Mouse (Mus musculus) mature B cell (primary cell): ENCODE data around the gene Csnk2a2.

Source experiments
- in situ Hi-C: fragments of 300-500 bp; cut with MboI; formaldehyde crosslinking; loops from 2 replicates; pipeline ENCODE4 v1.14.3; 2019

Gene Csnk2a2

DNA sequence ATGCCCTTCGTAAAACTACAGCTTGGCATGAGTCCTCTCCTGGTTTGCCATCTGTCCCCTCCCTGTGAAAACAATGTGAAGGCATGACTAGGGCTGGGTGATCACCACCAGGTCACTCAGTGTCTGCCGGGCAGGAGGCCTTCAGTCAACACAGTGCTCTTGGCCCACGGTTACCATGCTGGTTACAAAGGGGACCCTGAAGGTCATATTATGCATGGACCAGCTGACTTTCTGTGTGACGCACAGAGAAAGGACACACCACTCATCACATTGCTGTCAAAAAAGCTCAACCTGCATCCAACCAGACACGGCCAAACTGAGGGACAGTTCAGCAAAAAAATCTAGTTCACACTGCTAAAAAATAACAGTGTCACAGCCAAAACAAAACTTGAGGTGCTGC lies at the start of gene Csnk2a2:
Gene Csnk2a2 (minus strand): TSS at position 34 of the 400 bp plus-strand sequence.
- in situ Hi-C loops = no loop called here

DNA sequence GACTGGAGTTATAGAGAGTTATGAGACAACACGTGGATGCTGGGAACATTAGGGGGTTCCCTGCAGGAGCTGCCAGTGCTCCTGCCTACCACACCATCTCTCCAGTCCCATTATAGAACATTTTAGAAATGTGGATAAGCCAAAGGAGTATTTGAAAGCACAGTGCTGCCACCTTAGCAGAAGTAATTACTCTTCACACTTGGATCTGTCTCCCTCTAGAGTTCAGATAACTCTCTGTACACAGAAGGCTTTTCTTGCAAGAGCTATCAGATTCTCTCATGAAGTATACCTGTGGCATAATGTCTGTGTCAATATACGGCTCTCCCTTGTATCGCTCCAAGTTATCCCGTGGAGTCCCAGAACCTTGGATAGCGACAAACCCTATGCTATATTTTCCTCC lies 49.6 kb upstream of the Csnk2a2 start:
- in situ Hi-C loops = no loop called here

DNA sequence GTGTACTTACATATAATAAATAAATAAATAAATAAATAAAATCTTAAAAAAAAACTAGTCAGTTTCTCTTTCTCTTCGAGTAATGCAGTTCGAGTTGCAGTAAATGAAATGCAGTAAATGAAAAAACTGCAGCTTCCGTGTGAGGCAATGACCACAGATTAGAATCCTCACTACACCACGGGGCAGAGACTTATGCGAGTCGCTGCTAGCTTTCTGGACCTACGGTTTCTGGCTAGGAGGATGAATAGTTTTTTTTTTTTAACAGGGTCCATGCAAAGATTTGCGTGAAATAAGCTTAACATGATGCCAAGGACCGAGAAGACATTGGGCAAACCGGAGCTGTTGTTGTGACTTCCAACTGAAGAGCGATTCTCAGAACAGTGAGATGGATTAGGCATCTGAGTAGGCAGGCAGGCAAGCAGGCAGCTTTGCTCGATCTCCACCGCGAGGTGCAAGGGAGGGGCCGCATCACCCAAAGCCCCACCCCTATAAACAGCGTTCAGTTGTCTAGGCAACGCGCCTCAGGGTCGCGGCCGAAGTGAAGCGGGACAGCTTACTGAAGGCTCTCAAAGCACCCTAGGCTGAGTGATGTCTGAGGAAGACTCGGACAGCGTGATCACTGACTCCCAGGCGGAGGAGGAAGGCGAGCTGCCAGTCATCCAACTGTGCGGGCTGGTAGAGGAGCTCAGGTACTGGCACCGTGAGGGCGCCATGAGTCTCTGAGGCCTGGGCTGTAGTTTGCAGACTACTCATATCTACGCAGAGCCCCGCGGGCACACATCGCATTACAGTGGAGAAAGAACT lies 43.9 kb upstream of the Csnk2a2 start, which contains the start of gene Ccdc113:
Gene Ccdc113 (plus strand): TSS at position 502 of the 804 bp plus-strand sequence.
- in situ Hi-C loops = no loop called here

DNA sequence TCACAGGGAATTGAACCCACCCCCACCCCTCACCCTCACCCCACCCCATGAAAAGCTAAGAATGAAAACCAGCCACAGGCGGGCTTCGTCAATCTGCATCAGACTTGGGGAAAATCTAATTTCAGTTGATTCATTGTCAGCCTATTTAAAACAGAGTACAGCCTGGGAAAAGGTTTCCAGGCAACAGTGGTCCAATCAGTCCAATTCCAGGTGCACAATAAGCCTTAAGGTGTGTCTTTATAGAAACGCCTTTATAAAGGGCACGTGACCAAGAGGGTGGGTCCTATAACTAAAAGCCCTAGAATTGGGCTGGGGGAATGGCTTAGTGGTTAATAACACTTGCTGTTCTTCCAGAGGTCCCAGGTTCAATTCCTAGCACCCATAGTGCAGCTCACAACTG lies 42.4 kb upstream of the Csnk2a2 start:
- in situ Hi-C loops = no loop called here

DNA sequence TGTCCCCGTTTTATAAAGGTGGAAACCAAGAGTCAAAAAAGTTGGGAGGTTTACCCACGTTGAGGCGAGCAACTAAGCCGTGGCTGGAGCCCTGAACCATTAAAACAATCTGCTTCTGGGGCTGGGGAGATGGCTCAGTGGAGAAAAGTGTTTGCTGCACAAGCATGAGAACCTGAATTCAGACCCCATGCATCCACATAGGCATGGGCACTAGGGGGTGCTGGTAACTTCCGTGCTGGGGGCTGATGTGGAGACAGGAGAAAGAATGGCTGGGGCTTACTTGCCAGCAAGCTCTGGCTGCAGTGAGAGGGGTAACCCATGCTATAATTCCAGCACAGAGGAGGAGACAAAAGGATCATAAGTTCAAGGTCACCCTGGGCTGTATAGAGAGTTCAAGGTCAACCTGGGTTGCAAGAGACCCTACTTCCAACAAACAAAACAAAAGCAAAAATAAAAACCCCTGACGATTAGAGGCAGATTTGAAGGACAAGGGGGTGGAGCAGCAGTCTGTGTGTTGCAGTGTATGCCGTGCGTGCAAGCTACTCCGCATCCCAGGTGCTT lies 39.0 kb upstream of the Csnk2a2 start:
- in situ Hi-C loops = no loop called here

DNA sequence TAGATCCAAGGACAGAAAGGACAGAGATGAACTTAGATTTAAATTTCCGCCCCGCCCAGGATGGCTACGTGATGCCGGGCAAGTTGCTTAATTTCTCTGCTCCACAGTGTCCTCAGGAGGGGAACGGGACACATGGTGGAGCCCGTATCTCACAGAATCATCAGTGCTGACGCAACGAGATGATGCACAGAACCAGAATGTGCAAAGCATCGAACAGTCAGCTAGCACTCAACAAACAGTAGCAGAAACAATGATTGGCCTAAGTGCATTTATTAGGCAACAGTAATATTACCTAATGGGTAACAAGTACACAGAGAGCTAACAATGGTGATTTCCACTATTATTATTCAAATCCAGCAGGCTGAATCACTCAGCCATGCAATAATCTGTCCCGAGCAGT lies 38.4 kb upstream of the Csnk2a2 start:
- in situ Hi-C loops = no loop called here

DNA sequence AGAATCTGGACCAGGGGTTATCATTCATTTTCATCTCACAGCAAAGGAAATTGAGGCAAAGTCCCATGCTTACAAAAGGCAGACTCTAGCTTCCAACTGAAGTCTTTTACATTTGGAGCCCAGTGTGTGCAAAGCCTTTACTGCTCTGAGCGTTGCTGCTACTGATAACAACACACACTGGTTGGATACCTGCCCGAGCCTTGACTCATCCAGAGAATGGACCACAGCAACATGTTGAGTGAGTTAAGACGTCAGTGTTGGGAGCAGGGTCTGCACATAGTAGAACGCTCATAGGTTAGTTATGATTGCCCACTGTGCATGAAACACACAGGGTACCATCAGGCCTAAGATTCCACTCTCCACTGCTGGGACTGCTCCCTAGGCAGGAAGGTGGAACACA lies 34.2 kb upstream of the Csnk2a2 start:
- in situ Hi-C loops = no loop called here

DNA sequence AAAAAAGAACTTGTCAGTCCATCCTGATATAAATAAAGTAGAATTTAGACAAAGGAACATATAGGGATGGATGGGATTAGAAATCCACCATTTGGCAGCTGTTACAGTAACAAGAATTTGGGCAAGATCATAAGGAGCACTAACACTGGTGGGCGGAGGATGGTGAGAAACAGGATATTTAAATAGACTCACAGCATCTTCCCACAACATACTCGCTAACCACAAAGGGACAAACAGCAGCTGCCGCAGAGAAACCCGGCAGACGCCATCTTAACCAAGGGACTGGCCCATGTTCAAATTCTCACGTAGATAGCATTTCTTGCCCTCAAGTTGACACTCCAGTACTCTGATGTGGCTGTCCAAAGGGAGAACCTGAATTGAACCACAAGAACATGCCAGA lies 27.1 kb upstream of the Csnk2a2 start:
- in situ Hi-C loops = no loop called here

DNA sequence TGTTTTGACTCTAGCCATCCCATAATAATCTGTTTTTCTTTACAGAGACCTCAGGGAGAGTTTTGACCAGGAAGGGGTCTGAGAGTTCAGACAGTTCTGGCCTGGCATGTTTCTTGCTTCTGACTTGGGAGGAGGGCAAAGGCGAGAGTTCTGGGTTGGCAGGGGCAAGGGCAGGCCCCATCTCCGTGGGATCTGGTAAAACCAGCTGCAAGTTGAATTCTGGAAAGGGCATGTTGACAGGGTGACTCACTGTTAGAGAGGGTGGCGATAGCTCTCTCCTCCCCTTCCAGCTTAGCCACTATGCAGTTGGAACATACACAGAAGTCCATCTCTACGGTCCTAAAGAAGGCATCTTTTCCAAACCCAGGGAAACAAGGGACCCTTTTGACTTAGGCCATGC lies 23.4 kb upstream of the Csnk2a2 start:
- in situ Hi-C loops = no loop called here

DNA sequence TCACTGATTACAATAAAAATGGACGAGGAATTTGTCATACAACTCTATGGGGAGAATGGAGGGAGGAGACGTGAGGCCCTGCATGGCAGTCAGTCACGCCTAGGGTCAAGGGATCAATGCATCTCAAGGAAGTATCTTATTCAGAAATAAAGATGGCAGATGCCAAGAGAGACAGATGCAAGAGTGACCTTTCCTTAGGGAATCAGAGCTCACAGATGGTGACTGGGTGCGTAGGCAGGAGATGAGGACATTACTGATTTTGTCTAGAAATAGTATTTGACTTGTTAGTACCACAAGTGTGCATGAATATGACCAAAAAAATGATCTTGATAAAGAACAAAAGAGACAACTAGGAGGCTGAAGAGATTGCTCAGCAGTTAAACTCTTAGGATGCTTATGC lies 22.4 kb upstream of the Csnk2a2 start:
- in situ Hi-C loops = no loop called here

DNA sequence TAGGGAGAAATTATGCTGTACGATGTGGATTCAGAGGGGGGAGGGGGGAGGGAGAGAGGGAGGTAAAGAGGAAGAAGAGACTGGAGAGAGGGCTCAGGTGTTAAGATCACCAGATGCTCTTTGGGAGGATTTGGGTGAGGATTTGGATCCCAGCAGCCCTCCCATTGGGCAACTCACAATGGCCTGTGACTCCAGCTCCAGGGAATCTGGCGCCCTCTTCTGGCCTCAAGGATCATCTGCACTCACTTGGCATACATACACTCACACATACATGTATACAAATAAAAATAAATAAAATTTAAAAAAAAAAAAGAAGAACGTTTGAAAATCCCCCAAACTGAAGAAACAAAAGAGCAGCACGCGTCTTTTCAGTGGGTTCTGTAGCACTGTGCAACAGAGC lies 16.4 kb upstream of the Csnk2a2 start:
- in situ Hi-C loops = no loop called here

DNA sequence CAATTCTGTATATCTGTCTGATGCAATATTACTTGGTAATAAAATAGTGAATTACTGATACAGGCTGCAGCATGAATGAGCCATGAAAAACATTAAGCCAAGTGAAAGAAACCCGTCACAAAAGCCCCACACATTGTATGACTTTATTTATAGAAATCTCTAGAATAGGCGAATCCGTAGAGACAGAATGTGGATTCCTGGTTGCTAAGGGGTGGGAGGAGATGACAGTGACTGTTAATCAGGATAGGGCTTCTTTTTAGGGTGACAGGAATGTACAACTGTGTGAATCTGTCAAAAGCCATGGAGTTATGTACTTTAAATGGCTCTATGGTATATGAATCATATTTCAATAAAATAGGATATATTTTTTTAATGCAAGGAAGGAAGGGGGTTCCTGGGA lies 15.8 kb upstream of the Csnk2a2 start:
- in situ Hi-C loops = no loop called here

DNA sequence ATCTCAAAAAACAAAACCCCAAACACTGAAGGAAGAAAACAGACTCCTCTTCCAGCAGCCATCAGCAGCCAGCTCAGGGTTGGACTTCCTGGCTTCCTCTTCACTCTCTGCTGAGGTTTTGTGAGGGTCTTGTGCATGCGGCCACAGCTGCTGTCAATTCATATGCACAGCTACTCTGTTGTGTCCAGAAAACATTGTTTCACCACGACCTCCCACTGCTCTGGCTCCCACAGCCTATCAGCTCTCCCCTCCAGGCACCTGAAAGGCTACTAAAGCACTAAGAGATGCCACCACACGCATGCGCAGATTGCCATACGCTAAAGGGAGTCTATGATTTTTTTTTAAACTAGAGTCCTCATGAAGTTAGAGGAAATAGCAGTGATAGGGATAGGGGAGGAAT lies 15.0 kb upstream of the Csnk2a2 start:
- in situ Hi-C loops = no loop called here

DNA sequence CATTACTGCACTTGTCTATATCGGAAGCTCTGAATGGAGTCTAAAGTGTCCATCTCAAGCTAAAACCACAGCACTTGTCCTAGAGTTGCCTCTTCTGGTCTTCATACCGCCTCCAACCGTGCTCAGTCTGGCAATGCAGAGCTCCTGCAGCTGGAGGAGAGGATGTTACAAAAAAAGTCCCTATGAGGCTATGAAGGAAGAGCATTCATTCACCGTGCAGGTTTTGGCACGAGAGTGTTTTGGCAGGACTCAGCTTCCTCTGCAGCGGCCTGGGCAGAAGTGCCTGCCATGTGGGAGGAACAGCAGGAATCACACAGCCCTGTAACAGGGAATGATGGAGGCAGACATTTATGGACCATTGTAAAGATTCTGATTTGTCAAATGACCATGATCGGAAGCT lies 12.6 kb upstream of the Csnk2a2 start:
- in situ Hi-C loops = no loop called here

DNA sequence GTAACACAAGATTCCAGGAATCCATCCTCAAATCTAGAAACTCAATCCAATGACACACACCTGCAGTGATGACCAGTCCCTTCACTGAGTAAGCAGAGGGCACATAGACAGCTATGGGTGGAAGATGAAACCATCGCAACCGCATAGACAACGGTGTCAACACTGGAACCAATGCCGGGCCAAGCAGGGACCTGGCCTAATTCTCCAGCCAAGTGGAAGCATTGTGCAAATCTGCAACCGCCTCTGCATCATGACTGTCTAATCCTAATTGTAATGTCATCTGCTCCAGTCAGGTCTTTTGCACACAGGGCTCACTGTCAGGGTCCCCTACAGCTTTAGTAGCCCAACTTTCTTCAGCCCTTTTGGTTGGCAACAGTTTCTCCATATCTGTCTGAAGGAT lies 10.6 kb upstream of the Csnk2a2 start:
- in situ Hi-C loops = no loop called here

DNA sequence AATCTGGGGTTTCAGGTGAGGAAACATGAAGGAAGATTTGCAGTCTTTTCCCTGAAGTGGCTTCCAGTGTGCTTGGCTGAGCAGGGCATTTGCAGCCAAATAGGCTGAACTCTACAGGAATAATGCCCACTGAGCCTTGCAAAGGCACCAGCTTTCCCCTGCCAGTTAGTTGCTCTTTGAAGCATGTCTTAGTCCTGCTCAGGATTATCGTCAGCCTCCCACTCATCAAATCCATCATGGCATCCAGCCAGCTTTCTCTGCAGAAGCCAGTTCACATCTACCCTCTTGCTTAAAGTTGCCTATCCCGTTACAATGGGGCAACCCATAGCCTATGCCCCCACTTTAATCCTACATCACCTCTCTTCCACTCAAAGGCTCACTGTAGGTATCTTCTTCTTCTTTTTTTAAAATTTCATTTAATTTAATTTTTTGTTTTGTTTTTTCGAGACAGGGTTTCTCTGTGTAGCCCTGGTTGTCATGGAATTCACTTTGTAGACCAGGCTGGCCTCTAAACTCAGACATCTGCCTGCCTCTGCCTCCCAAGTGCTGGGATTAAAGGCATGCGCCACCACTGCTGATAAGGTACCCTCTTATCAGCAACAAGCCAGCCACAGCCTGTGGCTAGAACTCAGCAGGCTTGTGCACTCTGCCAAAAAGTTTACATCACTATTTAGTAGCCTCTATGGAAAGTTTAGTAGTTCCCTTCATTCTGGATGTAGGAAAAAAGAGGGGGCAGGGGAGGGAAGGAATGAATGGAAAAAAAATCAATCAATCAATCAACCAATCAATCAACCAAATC lies 9.6 kb upstream of the Csnk2a2 start:
- in situ Hi-C loops = no loop called here

DNA sequence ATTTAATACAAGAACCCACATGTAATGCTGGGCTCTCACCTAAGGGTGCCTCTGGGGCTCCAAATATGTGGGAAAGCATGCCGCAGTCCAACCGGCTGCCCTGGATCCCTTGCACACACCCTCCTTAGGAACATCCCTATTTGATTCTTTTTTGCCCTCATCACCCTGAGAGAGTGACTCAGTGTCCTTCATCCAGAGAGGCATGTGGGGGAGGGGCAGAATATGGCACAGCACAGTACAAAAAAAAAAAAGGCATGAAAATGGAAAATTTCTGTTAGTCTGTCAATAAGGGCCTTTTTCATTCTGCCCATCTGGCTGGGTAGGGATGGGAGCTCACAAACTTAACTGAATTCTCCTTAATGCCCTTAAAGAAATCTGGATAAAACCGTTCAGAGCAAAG lies 8.0 kb upstream of the Csnk2a2 start:
- in situ Hi-C loops = no loop called here

DNA sequence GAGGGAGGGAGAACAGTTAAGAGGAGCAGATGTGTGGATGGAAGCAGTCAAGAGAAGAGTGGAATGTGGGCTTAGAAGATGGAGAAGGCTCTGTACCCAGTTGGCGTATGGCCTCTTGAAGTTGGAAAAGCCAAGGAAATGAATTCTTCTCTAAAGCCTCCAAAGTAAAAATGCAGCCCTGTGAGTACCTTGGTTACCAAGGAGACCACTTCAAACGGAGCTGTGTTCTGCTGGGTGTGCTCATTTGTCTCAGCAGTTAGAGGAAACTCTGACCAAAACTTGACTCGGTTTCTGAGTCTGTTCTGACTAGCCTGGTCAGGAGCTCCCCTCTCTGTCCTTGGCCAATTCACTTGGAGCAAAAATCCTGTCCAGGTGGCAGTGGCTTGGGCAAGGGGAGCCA lies 6.6 kb upstream of the Csnk2a2 start:
- in situ Hi-C loops = no loop called here

DNA sequence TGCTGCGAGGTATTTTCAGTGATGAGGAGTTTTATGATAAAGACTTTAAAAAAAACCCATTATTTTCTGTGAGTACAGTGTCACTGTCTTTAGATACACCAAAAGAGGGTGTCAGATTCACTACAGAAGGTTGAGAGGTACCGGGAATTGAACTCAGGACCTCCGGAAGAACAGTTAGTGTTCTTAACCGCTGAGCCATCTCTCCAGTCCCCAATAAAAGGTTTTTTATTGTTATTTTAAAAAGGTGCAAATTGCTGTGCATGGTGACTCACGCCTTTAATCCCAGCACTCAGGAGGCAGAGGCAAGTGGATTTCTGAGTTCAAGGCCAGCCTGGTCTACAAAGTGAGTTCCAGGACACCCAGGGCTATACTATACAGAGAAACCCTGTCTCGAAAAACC lies 5.6 kb upstream of the Csnk2a2 start:
- in situ Hi-C loops = no loop called here

DNA sequence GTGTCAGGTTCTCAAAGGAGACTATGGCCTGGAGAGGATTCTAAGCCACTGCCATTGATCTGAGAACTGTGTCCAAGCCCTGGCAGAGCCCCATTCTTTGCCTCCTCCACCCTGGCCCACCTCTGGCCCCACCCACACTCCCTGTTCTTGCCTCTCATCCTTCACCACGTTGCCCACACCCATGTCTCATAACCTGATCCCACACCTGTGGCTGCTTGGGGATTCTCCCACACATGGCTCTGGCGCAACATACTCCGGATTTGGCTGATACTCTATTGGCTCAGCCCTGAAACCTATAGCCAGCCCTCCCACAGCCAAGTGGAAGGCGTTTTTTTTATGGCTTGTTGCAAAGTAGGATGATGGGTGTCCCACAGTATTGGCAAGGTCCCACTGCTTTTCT lies 2.2 kb upstream of the Csnk2a2 start:
- in situ Hi-C loops = no loop called here

DNA sequence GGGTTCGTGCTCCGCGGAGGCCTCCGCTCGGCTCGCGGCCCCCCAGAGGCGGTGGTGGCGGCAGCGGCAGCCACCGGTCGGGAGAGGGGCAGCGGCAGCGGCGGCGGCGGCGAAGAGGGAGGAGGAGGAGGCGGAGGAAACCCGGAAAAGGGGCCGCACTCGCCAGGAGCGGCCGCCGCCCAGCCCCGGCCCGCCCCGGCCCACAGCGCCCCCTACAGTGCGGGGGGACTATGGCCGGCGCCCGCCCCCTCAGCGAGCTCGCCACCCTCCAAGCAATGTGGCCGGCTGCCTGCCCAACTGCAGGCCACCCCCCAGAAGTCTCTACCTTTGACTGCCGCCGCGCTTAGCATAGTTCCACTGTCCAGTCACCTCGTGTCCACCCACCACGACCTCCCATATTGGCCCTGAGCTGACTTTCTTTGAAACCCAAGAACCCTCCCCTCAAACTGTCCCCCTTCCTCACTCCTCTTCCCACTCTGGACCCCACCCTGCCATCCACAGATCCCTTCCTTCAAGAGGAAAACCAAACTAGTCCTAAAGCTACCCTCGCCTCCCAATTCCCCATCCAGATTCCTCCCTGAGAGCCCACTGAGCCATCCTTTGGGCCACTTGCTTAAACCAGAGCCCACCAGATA lies 1.0 kb downstream of the Csnk2a2 start:
- in situ Hi-C loops = no loop called here
